Comparison of ENCODE assay signal across 15 mouse cellular contexts in the genomic region with DNA sequence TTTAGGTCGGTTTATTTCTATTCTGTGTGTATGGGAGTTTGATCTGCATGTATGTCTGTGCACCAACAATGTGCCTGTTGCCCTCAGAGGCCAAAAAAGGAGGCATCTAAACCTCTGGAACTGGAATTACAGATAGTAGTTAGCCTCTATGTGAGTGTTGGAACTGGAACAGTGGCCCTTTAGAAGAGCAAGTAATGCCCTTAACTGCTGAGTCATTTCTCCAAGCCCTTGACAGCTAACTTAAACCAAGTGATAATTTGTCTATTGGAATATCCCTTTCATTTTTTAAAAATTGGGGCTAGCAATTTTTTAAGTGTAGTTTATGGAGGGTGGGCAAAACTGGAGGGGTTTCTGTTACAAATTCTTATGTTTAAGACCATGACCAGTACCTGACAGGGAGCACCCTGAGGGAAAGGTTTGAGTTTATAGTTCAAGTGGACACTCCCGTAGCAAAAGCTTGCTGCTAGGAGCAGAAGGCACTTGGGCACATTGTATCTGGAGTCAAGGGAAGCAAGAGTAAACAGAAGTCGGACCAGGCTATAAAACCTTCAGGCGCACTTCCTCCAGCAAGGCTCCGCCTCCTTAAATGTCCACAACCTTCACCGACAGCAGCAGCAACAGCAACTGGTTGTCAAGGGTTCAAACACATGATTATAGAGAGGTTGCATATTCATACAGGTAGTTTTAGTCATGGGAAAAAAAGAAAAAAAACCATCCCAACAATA. TPM values are rescaled to one million over a fixed set of nuclear protein-coding genes. Genes with fewer than 3 reads are reported as not detected.
DNase-seq lines count a peak whose midpoint lies in the region; ATAC-seq and TF ChIP-seq lines count a peak whose summit lies in the region.
"Had no signal": no experiment of that assay in that cellular context is flagged by ENCODE, and none has a peak within 500 bp of the region (broad histone marks: within the 10 kb centered on the region; RNA-seq: fewer than 3 reads in every experiment).

No protein-coding gene starts in this region.

- peaks cover 25% of the 10 kb centered on the region for H3K36me3 ChIP-seq in limb, embryonic 12.5 days
- peaks cover 29% of the 10 kb centered on the region for H3K36me3 ChIP-seq in limb, embryonic 10.5 days
- H3K36me3 ChIP-seq in intestine, embryonic 14.5 days (ENCODE audit: control insufficient read depth, insufficient read depth, low read length): peaks cover 18% of the 10 kb centered on the region
- H3K36me3 ChIP-seq in small intestine, adult 2 months (ENCODE audit: control insufficient read depth, insufficient read depth, low read length): peaks cover 2% of the 10 kb centered on the region
- peaks cover 7% of the 10 kb centered on the region; the same call in 1 of the 2 replicates for H3K36me3 ChIP-seq in forebrain, embryonic 11.5 days (ENCODE audit: control insufficient read depth, insufficient read depth, low read length)

- H3K9me3 ChIP-seq in limb, embryonic 12.5 days: peaks cover 3% of the 10 kb centered on the region; the same call in 1 of the 2 replicates
- no peaks in the 10 kb centered on the region for H3K9me3 ChIP-seq in limb, embryonic 10.5 days (replicated peaks)
- no peaks in the 10 kb centered on the region for H3K9me3 ChIP-seq in intestine, embryonic 14.5 days (ENCODE audit: control insufficient read depth, low read length)
- H3K9me3 ChIP-seq in forebrain, embryonic 11.5 days (ENCODE audit: control insufficient read depth, low read length): no peaks in the 10 kb centered on the region
- H3K9me3 ChIP-seq: hindbrain, embryonic 13.5 days; midbrain, embryonic 12.5 days had no signal

- ATAC-seq in limb, embryonic 12.5 days (ENCODE audit: insufficient number of reproducible peaks, insufficient read depth, low FRiP score, low TSS enrichment, low read depth): no peak
- ATAC-seq in intestine, embryonic 14.5 days (replicated peaks; ENCODE audit: low FRiP score, low TSS enrichment, low read depth): no peak
- ATAC-seq in forebrain, embryonic 11.5 days (replicated peaks; ENCODE audit: low FRiP score): no peak
- ATAC-seq: activated CD4-positive, CD25-positive, alpha-beta regulatory T cell, adult 4 months; CD4-positive, CD25-positive, alpha-beta regulatory T cell, adult 4 months had no signal

- no peaks in the 10 kb centered on the region for H3K27me3 ChIP-seq in limb, embryonic 12.5 days
- H3K27me3 ChIP-seq in limb, embryonic 10.5 days (ENCODE audit: low read depth, poor library complexity, severe bottlenecking): no peaks in the 10 kb centered on the region
- H3K27me3 ChIP-seq in intestine, embryonic 14.5 days (replicated peaks; ENCODE audit: control insufficient read depth, insufficient read depth, low read length): no peaks in the 10 kb centered on the region
- no peaks in the 10 kb centered on the region for H3K27me3 ChIP-seq in small intestine, adult 2 months (ENCODE audit: control insufficient read depth, insufficient read depth, low read length)
- no peaks in the 10 kb centered on the region for H3K27me3 ChIP-seq in forebrain, embryonic 11.5 days (ENCODE audit: control insufficient read depth, insufficient read depth, low read length)
- H3K27me3 ChIP-seq: hindbrain, embryonic 13.5 days; midbrain, embryonic 12.5 days had no signal

- H3K4me2 ChIP-seq in limb, embryonic 12.5 days: no peak overlapping the region
- peak overlapping the region; percentile 3; the same call in 1 of the 2 replicates for H3K4me2 ChIP-seq in intestine, embryonic 14.5 days (ENCODE audit: low read length)
- H3K4me2 ChIP-seq in forebrain, embryonic 11.5 days (ENCODE audit: low read depth, low read length, severe bottlenecking): no peak overlapping the region
- H3K4me2 ChIP-seq: hindbrain, embryonic 13.5 days; midbrain, embryonic 12.5 days had no signal

- peaks cover 32% of the 10 kb centered on the region for H3K4me1 ChIP-seq in limb, embryonic 12.5 days (replicated peaks)
- H3K4me1 ChIP-seq in limb, embryonic 10.5 days: peaks cover 37% of the 10 kb centered on the region
- peaks cover 25% of the 10 kb centered on the region for H3K4me1 ChIP-seq in intestine, embryonic 14.5 days (replicated peaks; ENCODE audit: control insufficient read depth, insufficient read depth, low read length)
- peaks cover 8% of the 10 kb centered on the region for H3K4me1 ChIP-seq in small intestine, adult 2 months (ENCODE audit: control insufficient read depth, insufficient read depth, insufficient read length, low read length)
- H3K4me1 ChIP-seq in forebrain, embryonic 11.5 days (replicated peaks; ENCODE audit: control insufficient read depth, insufficient read depth, low read length): no peaks in the 10 kb centered on the region

- no peak for TF ChIP-seq POLR2A in small intestine, adult 2 months (IDR thresholded peaks at IDR 0.05; ENCODE audit: low read depth, low read length)

- no peak for DNase-seq in limb, embryonic 10.5 days (ENCODE audit: low spot score)
- DNase-seq in MEL-GATA-1-ER (ENCODE audit: extremely low read depth, low read depth): peak; percentile 26
- DNase-seq in intestine, embryonic 14.5 days (ENCODE audit: low spot score): no peak
- DNase-seq in forebrain, embryonic 11.5 days (ENCODE audit: low spot score): no peak
- no peak for DNase-seq in spleen, postnatal 36 days (ENCODE audit: low spot score in 2 of 2)
- DNase-seq: gastrocnemius, adult 2 months; right cerebral cortex, postnatal 25 days; thymus, adult 18-20 months had no signal

- no peak overlapping the region for H3K4me3 ChIP-seq in limb, embryonic 12.5 days (replicated peaks)
- no peak overlapping the region for H3K4me3 ChIP-seq in limb, embryonic 10.5 days
- H3K4me3 ChIP-seq in intestine, embryonic 14.5 days (ENCODE audit: low read depth, low read length): no peak overlapping the region
- no peak overlapping the region for H3K4me3 ChIP-seq in small intestine, adult 2 months (ENCODE audit: low read depth, low read length)
- H3K4me3 ChIP-seq in forebrain, embryonic 11.5 days (ENCODE audit: low read depth, low read length): no peak overlapping the region
- H3K4me3 ChIP-seq: forebrain, embryonic 10.5 days; gastrocnemius, adult 2 months; hindbrain, embryonic 13.5 days; midbrain, embryonic 12.5 days had no signal

- H3K27ac ChIP-seq in limb, embryonic 12.5 days: peak overlapping the region; percentile 1; the same call in 1 of the 2 replicates
- H3K27ac ChIP-seq in limb, embryonic 10.5 days: no peak overlapping the region
- H3K27ac ChIP-seq in intestine, embryonic 14.5 days (ENCODE audit: low read depth): peak overlapping the region; percentile 47; the same call in 1 of the 2 replicates
- H3K27ac ChIP-seq in small intestine, adult 2 months (ENCODE audit: insufficient read depth, low read depth, low read length): peak overlapping the region; percentile 18; the same call in 1 of the 2 replicates
- H3K27ac ChIP-seq in forebrain, embryonic 11.5 days (ENCODE audit: low read depth, low read length): no peak overlapping the region
- H3K27ac ChIP-seq: forebrain, embryonic 10.5 days; gastrocnemius, adult 2 months; hindbrain, embryonic 13.5 days; midbrain, embryonic 12.5 days had no signal

- 47% methylated on average over 6 of the region's 6 CpGs for WGBS in limb, embryonic 12.5 days
- 55% methylated on average over 6 of the region's 6 CpGs for WGBS in limb, embryonic 10.5 days
- WGBS in intestine, embryonic 14.5 days: 28% methylated on average over 6 of the region's 6 CpGs
- 19% methylated on average over 6 of the region's 6 CpGs for WGBS in small intestine, adult 2 months
- 84% methylated on average over 6 of the region's 6 CpGs for WGBS in forebrain, embryonic 11.5 days

- TF ChIP-seq CTCF in small intestine, adult 2 months (IDR thresholded peaks at IDR 0.05; ENCODE audit: extremely low read depth, insufficient read length, insufficient replicate concordance, low read depth, low read length): no peak

- H3K9ac ChIP-seq in limb, embryonic 12.5 days (replicated peaks): no peak overlapping the region
- H3K9ac ChIP-seq in intestine, embryonic 14.5 days (ENCODE audit: low read length): no peak overlapping the region
- H3K9ac ChIP-seq in forebrain, embryonic 11.5 days (ENCODE audit: low read length): no peak overlapping the region
- H3K9ac ChIP-seq: hindbrain, embryonic 13.5 days; midbrain, embryonic 12.5 days had no signal

RNA-seq across cellular contexts. Expression of a gene that starts 3.1 kb away (rescaled TPM):
- 13.3 and 13.7 TPM in 2 replicates for polyA plus RNA-seq in limb, embryonic 12.5 days (2016; fragmentation: Nextera tagmentation; extraction: Ambion mirVana)
- 19.5 and 25.6 TPM in 2 replicates for polyA plus RNA-seq in limb, embryonic 10.5 days (2016; fragmentation: Nextera tagmentation; extraction: Ambion mirVana)
- 23.9 and 27.5 TPM in 2 replicates for polyA plus RNA-seq in intestine, embryonic 14.5 days (2014; fragmentation: Nextera tagmentation; extraction: Ambion mirVana)
- polyA plus RNA-seq in small intestine, adult 2 months (2012; rRNA removed): 0.81 and 1.3 TPM in 2 replicates
- polyA plus RNA-seq in forebrain, embryonic 11.5 days (2014; fragmentation: Nextera tagmentation; extraction: Ambion mirVana): 16.2 and 16.6 TPM in 2 replicates

Comparison
In these comparisons a context has a peak if more than half of its experiments do, and no peak if none do; other contexts are left out.
1. H3K27ac ChIP-seq: peak in limb, embryonic 12.5 days (single experiment), intestine, embryonic 14.5 days (single experiment) and small intestine, adult 2 months (single experiment); none in limb, embryonic 10.5 days (single experiment) and forebrain, embryonic 11.5 days (single experiment).